ENCODE assay signal across 24 mouse cellular contexts in genomic region chr6:135836353-135836752, GRCm38 (mm10).
"Had no signal": no experiment of that assay in that cellular context is flagged by ENCODE, and none has a peak within 500 bp of the region (broad histone marks: within the 10 kb centered on the region; RNA-seq: fewer than 3 reads in every experiment).

No protein-coding gene starts in this region.

- H3K27ac ChIP-seq: heart, embryonic 13.5 days; heart, embryonic 15.5 days; hindbrain, embryonic 13.5 days; hindbrain, embryonic 15.5 days; hindbrain, postnatal 0 days; kidney, embryonic 15.5 days; kidney, postnatal 0 days; limb, embryonic 13.5 days; limb, embryonic 15.5 days; liver, embryonic 12.5 days; liver, embryonic 14.5 days had no signal

- DNase-seq: gastrocnemius, postnatal 14 days; gastrocnemius, postnatal 36 days; heart, adult 18-20 months; heart, postnatal 14 days; heart, postnatal 36 days; kidney, adult 11 months; kidney, adult 2 months; kidney, adult 9 months; kidney, postnatal 36 days; layer of hippocampus, postnatal 36 days; left cerebral cortex, postnatal 4 days had no signal

- ATAC-seq: hindbrain, postnatal 0 days; intestine, embryonic 16.5 days; liver, embryonic 12.5 days had no signal

- H3K36me3 ChIP-seq: heart, embryonic 13.5 days; heart, embryonic 15.5 days; hindbrain, embryonic 13.5 days; hindbrain, embryonic 15.5 days; kidney, embryonic 15.5 days; limb, embryonic 13.5 days; limb, embryonic 15.5 days; liver, embryonic 12.5 days had no signal

- H3K9me3 ChIP-seq: heart, embryonic 13.5 days; heart, embryonic 15.5 days; hindbrain, embryonic 13.5 days; hindbrain, embryonic 15.5 days; kidney, embryonic 15.5 days; limb, embryonic 13.5 days; limb, embryonic 15.5 days; liver, embryonic 12.5 days had no signal

- H3K4me3 ChIP-seq: heart, embryonic 13.5 days; heart, embryonic 15.5 days; hindbrain, embryonic 13.5 days; hindbrain, embryonic 15.5 days; kidney, embryonic 15.5 days; limb, embryonic 13.5 days; limb, embryonic 15.5 days; liver, embryonic 12.5 days had no signal

- H3K4me2 ChIP-seq: heart, embryonic 11.5 days; heart, embryonic 13.5 days; heart, embryonic 15.5 days; hindbrain, embryonic 13.5 days; hindbrain, embryonic 15.5 days; kidney, embryonic 15.5 days; limb, embryonic 13.5 days; limb, embryonic 15.5 days; liver, embryonic 12.5 days had no signal

- H3K9ac ChIP-seq: heart, embryonic 13.5 days; heart, embryonic 15.5 days; hindbrain, embryonic 13.5 days; hindbrain, embryonic 15.5 days; kidney, embryonic 15.5 days; limb, embryonic 13.5 days; limb, embryonic 15.5 days; liver, embryonic 12.5 days; liver, embryonic 14.5 days had no signal

- H3K4me1 ChIP-seq: heart, embryonic 13.5 days; heart, embryonic 15.5 days; hindbrain, embryonic 13.5 days; kidney, embryonic 15.5 days; limb, embryonic 13.5 days; limb, embryonic 15.5 days; liver, embryonic 12.5 days had no signal

- H3K27me3 ChIP-seq: heart, embryonic 13.5 days; heart, embryonic 15.5 days; hindbrain, embryonic 13.5 days; hindbrain, embryonic 15.5 days; kidney, embryonic 15.5 days; limb, embryonic 15.5 days; liver, embryonic 12.5 days had no signal
